Mouse (Mus musculus) adrenal gland, postnatal 36 days (tissue): ENCODE results near the gene Serinc5. TPM values are rescaled to one million over a fixed set of nuclear protein-coding genes. Genes with fewer than 3 reads are reported as not detected.

Source experiments
- DNase-seq, 2 experiments: peaks; one replicate each; pipeline ENCODE4 v3.0.0; 2021; ENCODE audit warnings: mixed read lengths in 1 of 2
- total RNA-seq, 2 experiments: library from RNA; stranded (reverse); gene quantifications; 2 replicates each; pipeline ENCODE4 v1.2.3; 2021

Gene Serinc5
- total RNA-seq, 2 experiments from 2014 or later = 63.7 to 92.3 TPM

- DNase-seq = no peak
These were observed 132.0 kb downstream of the Serinc5 start for GRCm38 (mm10) chr13:92742886-92743285.

DNA sequence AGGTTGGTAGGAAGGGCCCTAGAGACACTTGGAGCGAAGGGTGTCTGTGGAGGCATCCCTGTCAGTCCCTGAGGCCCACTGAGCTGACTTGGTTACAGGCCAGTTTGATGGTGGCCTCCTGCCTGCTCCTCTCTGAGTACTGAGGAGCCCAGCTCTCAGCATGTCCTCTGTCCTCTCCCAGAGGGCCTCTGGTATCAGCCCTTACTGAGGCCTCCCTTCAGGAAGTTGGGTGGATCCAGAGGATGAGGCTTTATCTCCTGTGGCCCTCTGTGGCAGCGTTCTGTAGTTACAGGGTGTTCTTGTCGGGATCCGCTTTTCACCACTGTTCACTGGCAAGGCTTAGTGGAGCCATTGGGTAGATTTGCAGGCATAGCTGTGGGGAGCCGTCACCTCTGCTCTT lies 132.4 kb downstream of the Serinc5 start:
- DNase-seq = no peak

- peak; percentile 75 to 80 for DNase-seq
These were observed 140.2 kb downstream of the Serinc5 start for GRCm38 (mm10) chr13:92750976-92751518.

DNA sequence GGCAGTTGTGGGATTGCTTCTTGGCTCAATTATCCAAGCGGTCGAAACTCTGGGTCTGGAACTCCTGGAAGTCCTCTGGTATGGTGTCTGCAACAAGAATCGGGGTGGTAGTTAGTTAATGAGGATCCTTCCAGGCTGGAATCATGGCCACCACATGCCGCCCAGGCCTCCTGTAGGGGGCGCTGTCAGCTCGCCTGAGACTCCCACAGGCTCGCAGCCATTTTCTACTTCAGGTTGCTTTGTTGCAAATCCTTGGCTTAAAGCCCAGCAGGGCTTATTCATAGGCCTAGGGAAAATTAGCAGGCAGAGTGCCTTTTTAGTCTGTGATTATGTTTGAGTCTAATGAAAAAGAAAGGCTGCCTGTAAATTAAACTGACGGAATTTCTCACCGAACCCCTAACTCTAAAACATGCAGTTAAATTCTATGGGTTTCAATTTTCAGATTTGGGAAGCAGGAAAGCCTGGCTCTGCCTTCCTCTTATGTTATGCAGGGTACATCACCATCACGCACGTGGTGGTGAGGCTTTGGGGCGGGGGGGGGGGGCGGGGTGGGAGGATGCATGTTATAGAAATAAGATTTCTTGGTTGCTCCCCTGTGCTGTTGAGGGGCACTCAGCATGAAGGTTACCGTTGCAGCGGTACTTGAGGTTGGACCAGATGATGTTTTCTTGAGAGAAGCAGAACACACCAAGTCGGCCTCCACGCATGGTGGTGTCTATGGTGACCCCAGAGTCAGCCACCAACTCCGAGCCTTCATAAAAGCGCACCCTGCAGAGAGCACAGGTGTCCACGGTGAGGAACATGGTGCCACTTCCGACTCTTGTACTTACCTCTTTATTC lies 141.1 kb downstream of the Serinc5 start:
- DNase-seq = peak; percentile 93 to 94

DNA sequence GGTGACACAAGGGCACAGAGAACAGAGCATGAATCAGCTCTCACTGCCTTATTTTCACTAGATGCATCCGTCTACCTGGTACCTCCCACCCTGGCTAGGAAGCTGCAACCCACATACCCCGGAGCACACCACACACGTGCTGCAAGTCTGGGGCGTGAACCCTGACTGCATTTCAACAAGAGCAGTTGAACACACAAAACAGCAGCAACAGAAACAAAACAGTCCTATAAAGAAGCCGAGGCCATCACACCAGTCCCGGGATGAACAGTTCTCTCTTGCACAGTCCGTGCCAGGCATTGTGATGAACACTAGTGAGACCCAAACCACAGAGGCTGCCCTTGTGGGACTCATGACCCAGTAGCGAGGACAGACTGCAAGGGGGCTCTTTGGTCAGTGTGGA lies 142.8 kb downstream of the Serinc5 start:
- no peak for DNase-seq

DNA sequence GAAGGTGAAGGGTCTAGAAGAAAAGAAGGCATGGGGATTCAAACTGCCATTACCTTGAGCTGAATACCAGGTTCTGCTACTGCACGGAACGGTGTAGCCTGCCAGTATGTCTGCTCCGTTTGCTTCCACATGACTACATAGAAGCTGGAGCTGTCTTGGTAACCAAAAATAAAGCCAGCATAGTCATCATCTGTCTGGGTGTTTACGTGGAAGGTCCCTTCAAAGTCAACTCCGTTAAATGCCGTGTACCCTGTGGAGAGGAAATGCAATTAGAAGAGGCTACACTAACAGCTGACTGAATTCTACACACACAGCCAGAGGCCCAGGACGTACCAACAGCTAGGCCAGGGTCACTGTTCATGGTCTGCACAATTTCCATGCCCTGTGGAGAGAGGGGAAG lies 144.1 kb downstream of the Serinc5 start:
- no peak for DNase-seq

DNA sequence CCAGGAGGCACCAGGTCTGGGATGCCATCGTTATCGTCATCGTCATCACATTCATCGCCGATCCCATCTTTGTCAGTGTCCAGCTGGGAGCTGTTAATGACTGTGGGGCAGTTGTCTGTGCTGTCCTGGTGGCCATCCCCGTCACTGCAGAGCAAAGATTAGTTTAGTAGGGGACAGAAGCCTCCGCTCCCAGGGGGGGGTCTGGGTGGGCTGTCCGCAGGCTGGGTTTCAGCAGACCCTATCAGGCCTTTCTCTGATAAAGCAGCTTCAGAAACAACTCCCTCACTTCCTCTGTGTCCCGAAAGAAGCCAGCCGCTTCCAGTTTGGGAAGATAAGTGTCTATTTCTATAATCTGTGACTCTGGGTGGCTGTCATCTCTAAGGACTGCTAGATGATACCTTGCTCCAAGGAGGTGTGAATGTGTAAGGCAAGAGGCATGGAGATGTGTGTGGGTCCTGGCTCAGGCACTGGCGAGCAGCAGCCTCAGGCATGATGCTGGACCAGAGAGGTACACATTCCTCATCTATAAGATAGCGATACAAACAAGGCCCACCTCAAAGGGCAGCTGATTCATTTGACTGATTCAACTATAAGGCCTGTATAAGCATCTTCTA lies 147.2 kb downstream of the Serinc5 start:
- no peak for DNase-seq

- DNase-seq = no peak
These were observed 148.2 kb downstream of the Serinc5 start for GRCm38 (mm10) chr13:92759096-92759495.

- DNase-seq = no peak
These were observed 149.6 kb downstream of the Serinc5 start for GRCm38 (mm10) chr13:92760519-92760918.

Other genes with a start within 250 kb of the Serinc5 start
- 1 to 10 TPM in 1 of 2 experiments, under 1 TPM in 1; 0.69 to 1.3 TPM for gene Ankrd34b, start 185.2 kb upstream of the Serinc5 start, total RNA-seq
- gene Fam151b, start 127.1 kb upstream of the Serinc5 start, total RNA-seq = 1 to 10 TPM; 4.5 to 6.5 TPM
- 10 to 100 TPM; 28.3 to 28.5 TPM for gene Zfyve16, start 80.2 kb upstream of the Serinc5 start, total RNA-seq
- not detected for gene Spz1, start 34.9 kb upstream of the Serinc5 start, total RNA-seq
- gene Thbs4, start 183.7 kb downstream of the Serinc5 start, total RNA-seq = 1 to 10 TPM; 2.6 to 3.1 TPM
- gene Mtx3, start 233.7 kb downstream of the Serinc5 start, total RNA-seq = 10 to 100 TPM; 18.3 to 20.0 TPM